Mouse (Mus musculus): ENCODE results near the gene Mre11a. TPM values are rescaled to one million over a fixed set of nuclear protein-coding genes. Genes with fewer than 3 reads are reported as not detected.
"Not testable (repeated sequence)": the region's sequence is repeated elsewhere in the genome, so short reads cannot be mapped to it uniquely, and the experiment has no call there.

Mre11a gene
- polyA plus RNA-seq, 1 experiment = 10.8 TPM

DNA sequence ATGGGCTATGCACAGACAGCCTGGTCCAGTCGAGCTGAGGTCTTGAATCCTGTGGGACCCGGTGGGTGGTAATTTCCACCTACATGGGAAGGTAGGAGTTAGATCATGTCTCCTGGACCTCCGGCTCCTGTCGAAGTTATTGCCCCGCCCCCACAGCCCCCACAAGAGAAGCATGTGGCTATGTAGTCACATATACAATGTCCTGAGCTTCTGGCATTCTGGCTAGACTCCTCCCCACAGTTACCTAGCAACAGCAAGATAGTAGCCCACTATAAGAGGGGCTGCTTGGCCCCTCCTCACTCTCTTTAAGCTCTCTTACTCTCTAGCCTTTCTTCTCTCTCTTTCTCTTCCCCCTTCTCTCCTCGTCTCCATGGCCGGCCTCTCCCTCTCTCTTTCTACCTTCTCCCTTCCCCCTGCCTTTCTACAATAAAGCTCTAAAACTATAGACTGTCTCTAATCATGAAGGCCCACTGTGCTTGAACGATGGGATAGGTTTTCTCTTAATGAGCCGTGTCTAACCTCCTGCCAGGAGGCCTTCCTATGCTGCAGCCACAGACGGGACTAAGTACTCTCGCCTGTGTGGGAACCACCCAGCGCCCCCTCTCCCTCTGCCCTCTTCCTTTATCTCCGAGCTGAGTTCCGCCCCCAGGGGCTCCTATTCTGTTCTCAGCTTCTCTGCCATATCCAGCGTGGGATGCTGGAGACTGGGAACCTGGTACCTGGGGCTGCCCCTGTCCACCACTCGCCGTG, 87.9 kb downstream of the Mre11a start:
- DNase-seq (ENCODE audit: low read depth) = peak; percentile 58
- no peak for TF ChIP-seq CTCF (IDR thresholded peaks at IDR 0.05; ENCODE audit: borderline replicate concordance, extremely low read depth, insufficient read depth, insufficient read length)
- TF ChIP-seq POLR2A (IDR thresholded peaks at IDR 0.05; ENCODE audit: borderline replicate concordance, extremely low read depth, insufficient read depth, insufficient read length, poor library complexity, severe bottlenecking) = no peak

DNA sequence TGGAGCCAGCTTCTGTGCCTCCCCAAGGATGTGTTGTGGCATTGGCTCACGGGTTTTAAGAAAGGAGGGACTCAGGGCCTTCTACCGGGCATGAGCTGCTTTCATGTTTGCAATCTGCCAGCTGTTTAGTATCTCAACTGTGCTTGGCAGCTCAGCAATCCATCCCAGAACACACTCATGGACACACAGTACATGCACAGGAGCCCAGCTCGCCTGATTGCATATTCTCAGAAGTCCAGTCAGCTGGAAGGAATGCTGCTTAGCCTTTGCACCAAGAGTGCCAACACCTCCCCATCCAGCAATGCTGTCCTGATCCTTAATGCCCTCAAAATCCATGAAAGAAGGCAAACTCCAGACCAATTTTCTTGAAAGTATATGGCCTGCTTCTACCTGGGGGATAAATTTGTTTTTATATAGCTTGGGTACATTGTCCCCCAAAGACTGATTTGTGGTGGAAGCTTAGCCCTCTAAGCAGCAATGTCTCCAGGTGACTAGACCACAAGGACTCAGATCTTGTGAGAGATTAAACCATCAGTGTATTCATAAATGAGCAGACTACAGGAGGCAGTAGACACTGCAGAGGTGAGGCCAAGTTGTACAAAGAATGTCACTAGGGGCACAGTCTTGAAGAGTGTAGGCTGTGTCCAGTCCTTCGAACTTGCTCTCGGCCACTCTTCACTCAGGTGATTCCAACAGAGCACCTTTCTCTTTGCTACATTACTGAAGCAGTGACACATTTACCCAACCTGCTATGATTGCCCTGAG, 91.5 kb downstream of the Mre11a start:
- DNase-seq (ENCODE audit: low read depth) = peak; percentile 31
- TF ChIP-seq POLR2A (IDR thresholded peaks at IDR 0.05; ENCODE audit: borderline replicate concordance, extremely low read depth, insufficient read depth, insufficient read length, poor library complexity, severe bottlenecking) = no peak
- TF ChIP-seq CTCF (IDR thresholded peaks at IDR 0.05; ENCODE audit: borderline replicate concordance, extremely low read depth, insufficient read depth, insufficient read length) = no peak

DNA sequence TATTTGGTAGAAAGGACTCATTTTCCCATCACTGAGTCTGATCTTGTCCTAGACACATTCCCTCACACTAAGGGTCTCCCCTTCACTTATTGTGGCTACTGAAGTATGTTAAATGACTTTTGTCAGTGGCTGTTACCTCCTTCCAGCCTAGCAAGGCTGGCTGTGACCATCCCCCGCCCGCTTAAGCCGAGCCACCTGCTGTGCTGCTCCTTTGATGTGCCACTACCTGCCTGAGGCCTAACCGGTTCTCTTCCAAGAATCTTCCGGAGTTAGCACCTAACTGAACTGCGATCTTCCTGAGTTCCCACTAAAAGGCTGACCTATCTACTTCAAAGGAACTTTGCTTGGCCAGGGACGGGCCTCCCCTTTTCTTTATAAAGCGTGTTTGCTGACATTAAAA, 92.1 kb downstream of the Mre11a start:
- not testable (repeated sequence) for DNase-seq (ENCODE audit: low read depth)

DNA sequence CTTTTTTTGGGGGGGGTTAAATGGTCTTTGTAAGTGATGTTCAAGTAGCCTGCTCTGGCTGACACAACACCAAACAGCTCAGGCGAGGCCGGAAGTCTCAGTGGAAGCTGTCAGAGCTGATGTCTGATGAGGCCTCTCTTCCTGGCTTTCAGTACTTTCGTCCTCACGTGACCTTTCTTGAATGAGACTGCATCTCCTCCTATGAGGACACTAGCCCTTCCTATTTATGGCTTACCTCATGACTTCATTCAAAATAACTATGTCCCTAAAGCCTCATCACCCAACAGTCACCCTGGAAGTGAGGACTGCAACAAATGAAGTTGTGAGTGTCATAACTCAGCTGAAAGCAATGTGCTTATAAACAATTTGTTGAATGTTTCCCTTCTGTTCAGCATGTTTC, 100.2 kb downstream of the Mre11a start:
- DNase-seq (ENCODE audit: low read depth) = no peak
- TF ChIP-seq POLR2A (IDR thresholded peaks at IDR 0.05; ENCODE audit: borderline replicate concordance, extremely low read depth, insufficient read depth, insufficient read length, poor library complexity, severe bottlenecking) (no peak), CTCF (IDR thresholded peaks at IDR 0.05; ENCODE audit: borderline replicate concordance, extremely low read depth, insufficient read depth, insufficient read length) (no peak)

DNA sequence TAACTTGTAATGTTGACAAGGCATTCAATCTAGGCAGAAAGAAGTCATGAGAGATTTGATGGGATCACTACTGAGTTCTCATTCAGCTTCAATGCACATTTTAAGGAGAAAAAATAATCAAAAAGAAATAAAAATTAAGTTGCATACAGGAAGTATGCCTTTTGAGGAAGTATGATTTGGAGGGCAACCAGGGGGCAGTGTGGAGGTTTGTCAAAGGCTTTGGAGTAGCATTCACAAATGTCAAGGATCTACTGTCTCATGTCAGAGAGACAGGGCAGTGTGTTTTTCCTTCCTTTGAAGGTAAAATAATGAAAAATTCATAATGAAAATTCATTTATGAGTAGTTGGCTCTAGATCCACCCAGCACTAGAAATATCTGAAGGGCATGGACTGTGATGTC, 100.7 kb downstream of the Mre11a start:
- TF ChIP-seq POLR2A (IDR thresholded peaks at IDR 0.05; ENCODE audit: borderline replicate concordance, extremely low read depth, insufficient read depth, insufficient read length, poor library complexity, severe bottlenecking) = no peak
- TF ChIP-seq CTCF (IDR thresholded peaks at IDR 0.05; ENCODE audit: borderline replicate concordance, extremely low read depth, insufficient read depth, insufficient read length) = no peak
- DNase-seq (ENCODE audit: low read depth) = no peak

DNA sequence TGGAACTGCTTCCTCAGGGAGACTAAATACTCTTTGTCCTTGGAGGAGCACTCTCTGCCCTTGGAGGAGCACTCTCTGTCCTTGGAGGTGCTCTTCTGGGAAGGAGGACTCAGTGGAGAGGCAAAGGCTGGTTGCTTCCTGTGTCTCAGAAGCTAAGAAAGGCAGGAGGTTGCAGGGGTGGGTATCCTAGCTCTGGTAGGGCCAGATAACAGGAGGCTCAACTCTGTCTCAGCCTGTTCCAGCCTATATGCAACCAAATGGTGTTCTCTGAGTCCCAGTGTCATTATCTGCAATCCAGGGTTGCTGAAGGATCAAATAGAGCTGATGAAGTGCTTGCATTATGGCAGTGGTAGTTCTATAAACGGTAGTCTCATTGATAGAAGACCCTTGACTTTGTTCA, 101.5 kb downstream of the Mre11a start:
- DNase-seq (ENCODE audit: low read depth) = no peak
- no peak for TF ChIP-seq CTCF (IDR thresholded peaks at IDR 0.05; ENCODE audit: borderline replicate concordance, extremely low read depth, insufficient read depth, insufficient read length)

Other genes starting within 250 kb of the Mre11a start
- gene Amotl1, start 139.6 kb upstream of the Mre11a start, polyA plus RNA-seq (2012; rRNA removed) = 17.5 and 23.6 TPM in 2 replicates
- 0.29 and 0.30 TPM in 2 replicates for gene Piwil4, start 43.9 kb upstream of the Mre11a start, polyA plus RNA-seq (2012; rRNA removed)
- gene Fut4, start 32.3 kb upstream of the Mre11a start, polyA plus RNA-seq (2012; rRNA removed) = 0.57 and 1.0 TPM in 2 replicates
- 0.61 and 1.3 TPM in 2 replicates for gene 1700012B09Rik, start 13.6 kb upstream of the Mre11a start, polyA plus RNA-seq (2012; rRNA removed)
- 18.1 and 21.1 TPM in 2 replicates for gene Ankrd49, start 202 bp downstream of the Mre11a start, polyA plus RNA-seq (2012; rRNA removed)
- 1.6 and 2.2 TPM in 2 replicates for gene Gpr83, start 75.6 kb downstream of the Mre11a start, polyA plus RNA-seq (2012; rRNA removed)
- gene Izumo1r, start 119.3 kb downstream of the Mre11a start, polyA plus RNA-seq (2012; rRNA removed) = not detected in 2 replicates

All from brain, embryonic 14.5 days (tissue).